Mouse (Mus musculus) G1E (cell line): ENCODE results near the gene Selenov. TPM values are rescaled to one million over a fixed set of nuclear protein-coding genes. Genes with fewer than 3 reads are reported as not detected.

Experiments
- ATAC-seq: 2 replicates; pipeline ENCODE4 v1.8.0; 2016; ENCODE audit warnings: mild to moderate bottlenecking; ENCODE audit not compliant: insufficient number of reproducible peaks, poor library complexity, low FRiP score, severe bottlenecking; ENCODE audit errors: extremely low read depth
- DNase-seq: peaks from one replicate; pipeline ENCODE4 v3.0.0; 2012; ENCODE audit warnings: low spot score
- H3K27me3 ChIP-seq: 2 replicates; pipeline ENCODE4 v1.6.1; 2012; ENCODE audit warnings: mild to moderate bottlenecking, low read length, inconsistent platforms; ENCODE audit not compliant: insufficient read depth
- H3K36me3 ChIP-seq: replicated peaks from 2 replicates; pipeline ENCODE3; 2012; ENCODE audit warnings: mild to moderate bottlenecking, inconsistent platforms
- H3K4me1 ChIP-seq: 2 replicates; pipeline ENCODE4 v1.6.1; 2012; ENCODE audit warnings: low read depth, low read length, inconsistent platforms, mixed read lengths; ENCODE audit not compliant: insufficient read depth
- H3K4me3 ChIP-seq: 2 replicates; pipeline ENCODE4 v1.5.1; 2012; ENCODE audit warnings: low read depth, mild to moderate bottlenecking, inconsistent platforms, low read length, moderate library complexity, mixed read lengths
- H3K9me3 ChIP-seq: replicated peaks from 2 replicates; pipeline ENCODE4 v1.6.1; 2012; ENCODE audit warnings: inconsistent platforms
- CTCF ChIP-seq: IDR thresholded peaks from 2 replicates; pipeline ENCODE4 v1.5.1; 2012; ENCODE audit warnings: low read depth, low read length, inconsistent platforms, mixed read lengths
- GATA1 ChIP-seq: IDR thresholded peaks from 2 replicates; pipeline ENCODE4 v1.6.1; 2012; ENCODE audit warnings: borderline replicate concordance, low read length, inconsistent platforms, mixed read lengths
- GATA2 ChIP-seq: IDR thresholded peaks from 2 replicates; pipeline ENCODE4 v1.6.1; 2012; ENCODE audit warnings: low read depth, low read length, inconsistent platforms, borderline replicate concordance
- POLR2AphosphoS5 ChIP-seq: IDR thresholded peaks from 2 replicates; pipeline ENCODE4 v1.6.1; 2012; ENCODE audit warnings: low read depth, low read length, inconsistent platforms; ENCODE audit not compliant: insufficient replicate concordance
- TAL1 ChIP-seq: conservative IDR thresholded peaks from 2 replicates; pipeline ENCODE4 v1.6.1; 2012; ENCODE audit warnings: low read depth, low read length, inconsistent platforms, mixed read lengths
- polyA plus RNA-seq: library from polyadenylated mRNA; stranded (reverse); fragments of >175 nt; gene quantifications from 2 replicates; pipeline ENCODE4 v1.2.3, GENCODE M21; 2012
- total RNA-seq, 2 experiments: library from RNA; stranded (forward) in 1 of 2; stranded (reverse) in 1 of 2; fragments of 200-1000 nt in 1 of 2; fragments of >200 nt in 1 of 2; fragmentation: Nextera tagmentation in 1 of 2; gene quantifications; 2 replicates each; pipeline ENCODE4 v1.2.3; 2014 to 2017

The Selenov gene
- total and polyA plus RNA-seq, 3 experiments: not detected

- no peak for ATAC-seq
- peaks cover 3% of the 10 kb centered on the region; the same call in 1 of the 2 replicates for H3K4me1 ChIP-seq
- no peak for DNase-seq
- H3K36me3 ChIP-seq: peaks cover 31% of the 10 kb centered on the region
- no peaks in the 10 kb centered on the region; the same call in 1 of the 2 replicates for H3K9me3 ChIP-seq
- peaks cover 7% of the 10 kb centered on the region for H3K27me3 ChIP-seq
- H3K4me3 ChIP-seq: no peak overlapping the region
- TF ChIP-seq TAL1 (no peak), POLR2AphosphoS5 (no peak), CTCF (0 out of 2 replicates have a peak, but pooled peaks have one; percentile 18)
Observed at GRCm38 (mm10) chr7:28271761-28272160, 19.2 kb downstream of the Selenov start.

GRCm38 (mm10) chr7:28269355-28269754 lies 21.6 kb downstream of the Selenov start:
- H3K4me3 ChIP-seq: peak overlapping the region; percentile 52; the same call in 1 of the 2 replicates
- TF ChIP-seq TAL1 (no peak), CTCF (peak; percentile 42)
- DNase-seq: no peak

GRCm38 (mm10) chr7:28268576-28268975 lies 22.4 kb downstream of the Selenov start:
- Histone ChIP-seq H3K27me3 (peaks cover 2% of the 10 kb centered on the region), H3K9me3 (no peaks in the 10 kb centered on the region; the same call in 1 of the 2 replicates), H3K4me3 (peak overlapping the region; percentile 93), H3K4me1 (peaks cover 3% of the 10 kb centered on the region; the same call in 1 of the 2 replicates), H3K36me3 (peaks cover 28% of the 10 kb centered on the region)
- TF ChIP-seq GATA2: no peak
- no peak for TF ChIP-seq GATA1
- TF ChIP-seq TAL1: no peak
- no peak for TF ChIP-seq CTCF
- TF ChIP-seq POLR2AphosphoS5: no peak
- ATAC-seq (no peak), DNase-seq (peak; percentile 34)

More at GRCm38 (mm10) chr7:28269355-28269754, 21.6 kb downstream of the Selenov start:
- H3K27me3 ChIP-seq: peaks cover 2% of the 10 kb centered on the region
- no peak for ATAC-seq
- H3K9me3 ChIP-seq: no peaks in the 10 kb centered on the region; the same call in 1 of the 2 replicates
- peaks cover 3% of the 10 kb centered on the region; the same call in 1 of the 2 replicates for H3K4me1 ChIP-seq
- peaks cover 31% of the 10 kb centered on the region for H3K36me3 ChIP-seq

GRCm38 (mm10) chr7:28268042-28268531 lies 22.9 kb downstream of the Selenov start:
- peaks cover 2% of the 10 kb centered on the region for H3K27me3 ChIP-seq
- DNase-seq: peak; percentile 65
- TF ChIP-seq CTCF (no peak), GATA2 (no peak), POLR2AphosphoS5 (no peak), TAL1 (no peak), GATA1 (no peak)
- ATAC-seq: 0 out of 2 replicates have a peak, but pooled peaks have one; percentile 4
- peak overlapping the region; percentile 93 for H3K4me3 ChIP-seq
- H3K4me1 ChIP-seq: peaks cover 3% of the 10 kb centered on the region; the same call in 1 of the 2 replicates
- H3K36me3 ChIP-seq: peaks cover 25% of the 10 kb centered on the region
- H3K9me3 ChIP-seq: no peaks in the 10 kb centered on the region; the same call in 1 of the 2 replicates

- Histone ChIP-seq H3K4me3 (peak within 1 kb of the TSS; percentile 93), H3K4me1 (peaks cover 8% of the 10 kb centered on the region), H3K9me3 (no peaks in the 10 kb centered on the region; the same call in 1 of the 2 replicates), H3K27me3 (peaks cover 7% of the 10 kb centered on the region), H3K36me3 (peaks cover 18% of the 10 kb centered on the region)
- TF ChIP-seq TAL1: no peak
- TF ChIP-seq GATA2: no peak
- TF ChIP-seq POLR2AphosphoS5: no peak
- TF ChIP-seq CTCF: no peak
- no peak for TF ChIP-seq GATA1
- ATAC-seq (no peak), DNase-seq (peak; percentile 83)
Observed at GRCm38 (mm10) chr7:28267129-28268041, 23.6 kb downstream of the Selenov start, which contains the start of gene Eid2. TSS of gene Eid2 (plus strand) at chr7:28267881.

- H3K4me1 ChIP-seq: peaks cover 17% of the 10 kb centered on the region
- no peak overlapping the region for H3K4me3 ChIP-seq
- no peak for TF ChIP-seq TAL1
- TF ChIP-seq POLR2AphosphoS5: no peak
- no peak for TF ChIP-seq GATA2
- no peak for TF ChIP-seq GATA1
- TF ChIP-seq CTCF: no peak
- H3K9me3 ChIP-seq: no peaks in the 10 kb centered on the region
- H3K36me3 ChIP-seq: peaks cover 8% of the 10 kb centered on the region
- DNase-seq (no peak), ATAC-seq (no peak)
- H3K27me3 ChIP-seq: peaks cover 13% of the 10 kb centered on the region
Observed at GRCm38 (mm10) chr7:28265391-28265790, 25.6 kb downstream of the Selenov start.
